Mouse (Mus musculus): ENCODE data around the gene Tmem131.
"Not testable (repeated sequence)": the region's sequence is repeated elsewhere in the genome, so short reads cannot be mapped to it uniquely, and the experiment has no call there.

Gene Tmem131

GRCm38 (mm10) chr1:36824356-36824755, 119.1 kb downstream of the Tmem131 start:
- DNase-seq = no peak

GRCm38 (mm10) chr1:36821918-36822317, 121.5 kb downstream of the Tmem131 start:
- DNase-seq = not testable (repeated sequence)

GRCm38 (mm10) chr1:36815166-36815565, 128.3 kb downstream of the Tmem131 start:
- no peak for DNase-seq

GRCm38 (mm10) chr1:36814271-36814903, 129.1 kb downstream of the Tmem131 start:
- no peak for DNase-seq

- DNase-seq = peak; percentile 79
Observed at GRCm38 (mm10) chr1:36813415-36813814, 130.1 kb downstream of the Tmem131 start.

- DNase-seq = no peak
Observed at GRCm38 (mm10) chr1:36811806-36812205, 131.7 kb downstream of the Tmem131 start.

- DNase-seq = peak; percentile 43
Observed at GRCm38 (mm10) chr1:36807782-36808565, 135.5 kb downstream of the Tmem131 start.

- DNase-seq = no peak
Observed at GRCm38 (mm10) chr1:36807086-36807485, 136.4 kb downstream of the Tmem131 start.

- no peak for DNase-seq
Observed at GRCm38 (mm10) chr1:36806181-36806905, 137.1 kb downstream of the Tmem131 start.

GRCm38 (mm10) chr1:36804833-36805232, 138.6 kb downstream of the Tmem131 start:
- DNase-seq = no peak

GRCm38 (mm10) chr1:36804259-36804658, 139.2 kb downstream of the Tmem131 start:
- DNase-seq = no peak

GRCm38 (mm10) chr1:36800379-36801011, 143.0 kb downstream of the Tmem131 start:
- DNase-seq = no peak

- peak; percentile 73 for DNase-seq
Observed at GRCm38 (mm10) chr1:36797481-36797880, 146.0 kb downstream of the Tmem131 start.

- no peak for DNase-seq
Observed at GRCm38 (mm10) chr1:36796711-36797110, 146.8 kb downstream of the Tmem131 start.

GRCm38 (mm10) chr1:36789416-36789815, 154.1 kb downstream of the Tmem131 start:
- DNase-seq = no peak

- DNase-seq = no peak
Observed at GRCm38 (mm10) chr1:36786377-36786776, 157.1 kb downstream of the Tmem131 start.

- DNase-seq = peak; percentile 51
Observed at GRCm38 (mm10) chr1:36785238-36785641, 158.2 kb downstream of the Tmem131 start.

- DNase-seq = peak; percentile 86
Observed at GRCm38 (mm10) chr1:36784365-36785134, 158.9 kb downstream of the Tmem131 start.

GRCm38 (mm10) chr1:36782476-36782875, 161.0 kb downstream of the Tmem131 start:
- no peak for DNase-seq

GRCm38 (mm10) chr1:36780793-36781192, 162.7 kb downstream of the Tmem131 start:
- no peak for DNase-seq

GRCm38 (mm10) chr1:36772198-36772934, 171.1 kb downstream of the Tmem131 start:
- no peak for DNase-seq

GRCm38 (mm10) chr1:36770998-36771397, 172.5 kb downstream of the Tmem131 start:
- DNase-seq = no peak
